Mouse (Mus musculus): Measurements from ENCODE around the gene Col4a2.

- TF ChIP-seq TAL1 (IDR thresholded peaks at IDR 0.05; ENCODE audit: low read length) (no peak), GATA1 (IDR thresholded peaks at IDR 0.05; ENCODE audit: low read length) (no peak)
These were observed 4.0 kb upstream of the Col4a2 start for GRCm38 (mm10) chr8:11308570-11308998.

Measured in erythroblast, embryonic 14.5 days (primary cell).